Mouse (Mus musculus) cerebellum, postnatal 10 days (tissue): ENCODE measurements around the gene Pigyl.
A peak's percentile ranks its signal among the peaks of the same experiment; 100 is the strongest.

ENCODE experiments used
- DNase-seq, 2 experiments: peaks; one replicate each; pipeline ENCODE4 v3.0.0; 2021; ENCODE audit warnings: mixed read lengths in 2 of 2

Pigyl gene

GRCm38 (mm10) chr9:22156497-22157245, at the start of gene Pigyl:
TSS of gene Pigyl (plus strand) at chr9:22156846.
- peak; percentile 100 for DNase-seq

DNA sequence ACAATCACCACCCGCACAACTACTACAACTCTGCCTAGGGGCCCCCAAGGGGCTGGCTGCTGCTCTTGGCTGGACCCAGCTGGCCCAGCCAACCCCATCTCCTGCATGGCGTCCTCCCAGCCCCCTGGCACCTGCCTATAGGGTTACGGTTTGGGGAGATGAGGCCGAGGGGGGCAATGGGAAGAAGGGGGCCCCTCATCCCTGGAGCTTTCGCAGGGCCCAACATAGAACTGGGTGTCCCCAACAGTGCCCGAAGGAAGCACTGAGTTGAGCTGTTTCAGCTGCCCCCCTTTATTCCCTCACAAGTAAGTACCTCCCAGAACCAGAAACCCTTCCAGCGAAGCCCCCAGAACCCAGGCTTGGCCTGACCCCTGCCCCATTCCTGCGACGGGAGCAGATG, 48.5 kb upstream of the Pigyl start:
- peak in 1 of 2 experiments; percentile 7 for DNase-seq

DNA sequence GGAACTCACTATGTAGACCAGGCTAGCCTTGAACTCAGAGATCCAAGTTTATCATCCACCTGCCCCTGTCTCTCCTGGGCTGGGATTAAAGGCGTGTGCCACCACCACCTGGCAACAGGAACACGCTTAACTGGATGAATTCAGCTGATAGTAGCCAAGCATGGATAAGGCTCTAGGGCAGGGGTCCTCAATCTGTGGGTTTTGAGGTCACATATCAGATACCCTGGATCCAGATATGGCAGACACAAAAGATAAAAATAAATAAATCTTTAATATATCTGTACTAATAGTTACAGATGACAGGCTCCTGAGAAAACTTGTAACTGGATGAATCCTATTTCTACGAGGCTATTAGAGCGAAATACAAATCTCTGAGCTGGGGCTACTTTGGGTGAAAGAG, 41.0 kb upstream of the Pigyl start:
- no peak for DNase-seq

- DNase-seq: peak; percentile 75 to 81
Observed at GRCm38 (mm10) chr9:22116086-22116485, 40.6 kb upstream of the Pigyl start.

DNA sequence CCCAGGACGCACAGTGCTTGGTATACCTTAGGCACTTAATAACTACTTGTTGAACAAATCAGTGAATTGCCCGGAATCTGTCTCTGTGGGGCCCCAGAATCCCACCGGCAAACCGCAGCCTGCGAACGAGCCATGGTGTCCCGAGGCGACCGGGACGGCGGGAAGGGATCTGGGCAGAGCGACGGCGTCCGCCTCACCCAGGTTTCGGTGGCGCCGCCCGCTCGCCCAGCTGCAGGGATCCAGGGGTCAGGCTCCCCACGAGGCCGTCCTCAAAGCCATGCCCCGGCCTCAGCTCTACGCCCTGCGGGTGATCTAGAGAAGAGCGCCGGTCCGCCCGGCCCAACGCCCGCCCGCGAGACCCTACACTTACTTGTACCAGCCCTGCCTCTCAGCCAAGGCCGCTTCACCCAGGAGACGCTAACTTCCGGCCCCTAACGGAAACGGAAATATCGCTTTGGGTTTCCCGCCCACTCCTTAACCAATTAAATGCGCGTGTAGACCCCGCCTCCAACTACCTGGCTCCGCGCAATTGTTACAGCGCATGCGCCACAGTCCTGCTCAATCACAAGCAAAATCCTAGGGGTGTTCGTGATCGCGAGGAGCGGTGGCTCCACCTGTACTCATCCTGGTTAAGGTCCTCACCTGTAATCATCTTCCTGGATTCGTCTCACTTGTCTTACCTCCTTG, 39.8 kb upstream of the Pigyl start, which contains the start of gene Elof1:
Elof1 (minus strand) TSS at position 433 of the 687 bp plus-strand sequence.
- DNase-seq: peak; percentile 95 to 97

DNA sequence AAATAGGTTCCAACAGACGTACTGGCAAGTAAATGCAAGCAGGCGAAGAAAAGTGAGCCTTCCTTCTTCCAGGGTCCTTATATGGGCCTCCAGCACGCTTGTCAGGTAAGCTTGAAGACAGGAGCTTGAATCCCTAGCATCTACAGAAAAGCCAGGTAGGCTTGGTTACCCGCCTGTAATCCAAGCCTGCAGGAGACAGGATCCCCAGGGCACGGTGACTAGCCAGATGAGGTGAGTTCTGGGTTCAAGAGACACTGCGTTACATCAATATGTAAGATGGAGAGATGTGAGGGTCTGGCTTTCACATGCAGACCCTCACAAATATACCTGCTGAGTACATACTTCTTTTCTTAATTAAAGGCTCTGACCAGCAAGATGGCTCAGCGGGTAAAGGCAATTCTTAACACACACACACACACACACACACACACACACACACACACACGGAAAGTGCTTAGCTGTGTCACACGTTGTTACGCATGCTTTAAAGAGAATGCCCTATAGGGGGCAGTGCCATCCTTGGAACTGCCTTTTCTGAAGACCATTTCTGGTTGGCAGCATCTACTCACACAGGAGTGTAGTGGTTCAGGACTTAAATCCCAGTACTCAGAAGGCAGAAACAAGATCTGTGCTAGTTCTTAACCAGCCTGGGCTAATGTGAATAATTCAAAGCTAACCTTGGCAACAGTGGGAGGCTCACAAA, 38.7 kb upstream of the Pigyl start:
- peak; percentile 79 to 87 for DNase-seq

DNA sequence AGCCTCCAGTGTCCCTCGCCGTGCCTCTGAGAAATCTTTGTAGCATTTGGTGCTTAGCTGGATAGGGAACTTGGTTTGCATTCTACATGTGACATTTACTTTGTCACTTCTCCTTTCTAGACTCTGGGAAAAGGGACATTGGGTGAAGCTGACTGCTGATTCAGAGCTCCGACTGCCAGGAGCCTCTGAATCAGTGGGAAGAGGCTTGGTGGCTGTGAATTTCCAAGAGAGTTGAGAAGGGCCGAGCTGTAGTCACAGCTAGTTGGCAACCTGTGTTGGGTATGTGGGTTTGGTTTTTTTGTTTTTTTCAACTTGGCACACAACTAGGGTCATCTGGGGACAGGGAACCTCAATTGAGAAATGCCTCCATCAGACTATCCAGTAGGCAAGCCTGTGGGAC, 37.1 kb upstream of the Pigyl start:
- no peak for DNase-seq

GRCm38 (mm10) chr9:22121545-22121944, 35.1 kb upstream of the Pigyl start:
- DNase-seq: no peak

DNA sequence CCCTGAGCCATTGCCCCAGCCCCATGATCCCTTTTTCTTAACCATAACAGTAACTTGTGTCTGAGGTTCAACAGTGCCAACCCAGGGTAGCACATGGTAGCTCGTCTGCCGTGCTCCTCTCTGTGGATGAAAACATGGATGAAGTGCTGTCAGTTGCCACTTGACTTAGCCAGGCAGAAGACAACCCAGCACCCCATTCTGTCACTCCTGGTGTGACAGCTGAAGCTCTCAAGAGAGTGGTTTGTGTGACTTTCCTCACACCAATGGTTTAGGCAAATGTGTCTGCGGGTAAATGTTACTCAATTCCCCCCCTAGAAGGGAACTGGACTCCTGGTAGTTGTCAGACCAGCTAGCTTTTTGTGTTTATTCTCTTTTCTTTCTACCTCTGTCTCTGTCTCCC, 34.6 kb upstream of the Pigyl start:
- no peak for DNase-seq

DNA sequence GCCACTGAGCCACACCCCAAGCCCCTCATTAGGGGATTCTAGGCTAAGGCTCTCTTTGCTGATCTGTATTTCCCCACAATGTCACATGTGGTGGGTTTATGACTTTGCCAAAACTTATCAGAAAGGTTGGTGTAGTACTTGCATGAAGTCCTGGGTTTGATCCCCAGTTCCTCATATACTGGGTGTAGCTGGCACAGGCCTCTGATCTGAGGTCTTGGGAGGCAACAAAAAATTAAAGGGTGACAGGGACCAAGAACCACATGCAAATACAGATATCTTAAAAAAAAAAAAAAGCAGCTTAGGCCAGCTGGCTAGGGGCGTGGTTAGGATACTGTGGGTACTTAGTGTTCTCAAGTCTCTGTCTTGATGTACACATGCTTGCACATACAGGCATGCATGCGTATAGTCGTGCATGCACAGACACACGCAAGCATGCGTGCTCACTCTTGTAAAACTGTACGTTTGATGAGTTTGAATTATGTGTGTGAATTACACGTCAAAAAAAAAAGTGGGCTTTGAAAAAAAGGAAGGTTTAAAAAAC, 33.5 kb upstream of the Pigyl start:
- no peak for DNase-seq

DNA sequence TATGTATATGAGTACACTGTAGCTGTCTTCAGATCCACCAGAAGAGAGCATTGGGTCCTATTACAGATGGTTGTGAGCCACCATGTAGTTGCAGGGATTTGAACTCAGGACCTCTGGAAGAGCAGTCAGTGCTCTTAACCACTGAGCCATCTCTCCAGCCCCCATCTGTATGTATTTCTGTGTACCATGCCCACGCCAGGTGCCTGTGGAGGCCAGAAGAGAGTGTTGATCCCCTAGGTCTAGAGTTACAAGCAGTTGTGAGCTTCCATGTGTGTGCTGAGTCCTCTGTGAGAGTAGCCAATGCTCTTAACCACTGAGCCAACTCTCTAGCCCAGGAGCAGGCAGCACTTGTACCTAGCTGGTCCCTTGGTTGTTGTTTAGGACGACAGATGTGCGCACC, 32.5 kb upstream of the Pigyl start:
- DNase-seq: no peak

- no peak for DNase-seq
Observed at GRCm38 (mm10) chr9:22125246-22126027, 31.2 kb upstream of the Pigyl start.

DNA sequence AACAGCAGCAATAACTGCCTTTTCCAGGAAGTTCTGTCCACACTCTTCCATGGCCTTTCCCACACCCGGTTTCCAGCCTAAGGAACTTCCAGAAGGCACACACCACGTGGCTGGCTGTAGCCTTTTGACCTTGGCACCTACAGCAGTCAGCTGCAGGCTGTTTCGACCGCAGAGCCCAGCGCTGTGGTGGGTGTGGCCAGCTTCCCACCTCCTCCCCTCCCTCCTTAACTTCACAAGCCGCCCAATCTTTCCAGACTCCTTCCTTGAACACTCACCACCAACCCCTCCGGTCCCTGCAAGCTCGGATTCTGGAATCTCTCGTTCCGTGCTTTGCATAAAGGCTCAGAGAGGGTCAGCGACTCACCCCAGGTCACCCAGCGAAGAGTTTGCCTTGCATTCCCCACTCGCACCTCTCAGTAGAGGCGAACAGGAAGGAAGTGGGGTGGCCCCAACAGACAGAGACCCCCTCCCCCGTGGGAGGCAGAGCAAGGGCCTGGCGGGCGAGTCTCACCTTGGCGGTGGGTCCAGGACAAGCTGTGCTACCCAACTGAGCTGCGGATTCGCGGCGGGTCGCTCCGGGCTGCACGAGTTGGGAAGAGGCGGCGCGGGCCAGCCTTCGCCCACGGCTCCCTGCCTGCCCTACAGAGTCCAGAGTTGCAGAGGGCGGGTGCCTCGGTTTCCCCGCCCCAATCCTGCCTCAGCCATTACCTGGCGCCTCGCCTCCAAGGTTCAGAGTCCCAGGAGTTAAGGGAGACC, 25.2 kb upstream of the Pigyl start:
- DNase-seq: peak; percentile 10 to 20

GRCm38 (mm10) chr9:22132220-22132619, 24.4 kb upstream of the Pigyl start:
- DNase-seq: no peak

GRCm38 (mm10) chr9:22134246-22134890, 22.3 kb upstream of the Pigyl start:
- no peak for DNase-seq

GRCm38 (mm10) chr9:22134988-22135643, 21.5 kb upstream of the Pigyl start:
- peak; percentile 58 to 61 for DNase-seq

- no peak for DNase-seq
Observed at GRCm38 (mm10) chr9:22135644-22136390, 20.8 kb upstream of the Pigyl start, which contains the start of gene Acp5. TSS of gene Acp5 (minus strand) at chr9:22135711.

DNA sequence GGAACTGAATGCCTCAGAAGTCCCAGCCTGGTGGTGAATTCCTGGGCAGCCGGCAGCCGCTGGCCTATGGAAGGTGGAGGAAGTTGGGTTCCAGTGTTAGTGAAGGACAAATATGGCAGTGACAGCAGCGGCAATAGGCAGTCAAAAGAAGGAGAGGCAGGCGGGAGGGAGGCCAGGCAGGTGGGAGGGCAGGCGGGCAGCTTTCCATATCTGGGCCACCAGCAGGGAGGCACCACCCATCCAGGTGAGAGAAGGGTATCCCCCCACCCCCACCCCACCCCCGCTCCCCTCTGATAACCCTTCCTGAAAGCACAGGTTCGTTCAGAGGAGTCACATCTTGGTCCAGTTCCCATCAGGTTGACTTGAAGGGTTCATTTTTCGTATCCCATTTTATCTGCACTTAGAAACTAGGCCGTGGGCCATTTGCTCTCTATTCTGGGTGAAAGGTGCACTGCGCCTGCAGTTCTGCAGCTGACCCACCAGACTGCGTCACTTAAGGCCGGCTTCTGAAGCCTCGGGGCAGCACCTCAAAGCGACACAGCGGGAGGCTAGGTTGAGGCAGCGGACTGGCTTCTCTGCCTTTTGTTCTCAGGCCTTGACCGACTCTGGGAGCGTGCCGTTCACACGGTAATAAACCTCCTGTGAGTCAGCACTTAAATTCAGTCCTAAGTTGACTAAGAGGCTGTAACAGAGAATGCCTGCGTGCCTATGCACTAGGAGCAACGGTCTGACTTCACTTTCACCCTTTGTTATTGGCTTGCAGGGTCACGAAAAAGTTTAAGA, 19.7 kb upstream of the Pigyl start:
- DNase-seq: no peak

- peak; percentile 65 to 72 for DNase-seq
Observed at GRCm38 (mm10) chr9:22138480-22138879, 18.2 kb upstream of the Pigyl start.
